Mouse (Mus musculus) testis, adult 10 weeks (tissue): ENCODE results near the gene Gm11565. TPM values are rescaled to one million over a fixed set of nuclear protein-coding genes. Genes with fewer than 3 reads are reported as not detected.

Experiments used
- polyA plus RNA-seq: library from polyadenylated mRNA; stranded (reverse); fragments of 350-450 nt; fragmentation: Illumina TruSeq; extraction: RNeasy Lipid Tissue Mini Kit (QIAGEN cat#74804); gene quantifications from one replicate; pipeline ENCODE4 v1.2.3, GENCODE M21; 2014; ENCODE audit warnings: low read depth, low replicate concordance

Gene Gm11565
- 0.49 TPM for polyA plus RNA-seq

GRCm38 (mm10) chr11:99914451-99914850, at the start of gene Gm11565:
Gm11565 (plus strand) TSS chr11:99914751.

GRCm38 (mm10) chr11:99873089-99873488, 41.5 kb upstream of the Gm11565 start, which contains the start of gene Krtap9-1:
Krtap9-1 (plus strand) TSS chr11:99873389.

GRCm38 (mm10) chr11:99878887-99879286, 35.7 kb upstream of the Gm11565 start, which contains the start of gene Gm11567:
Gm11567 (plus strand) TSS chr11:99879187.

DNA sequence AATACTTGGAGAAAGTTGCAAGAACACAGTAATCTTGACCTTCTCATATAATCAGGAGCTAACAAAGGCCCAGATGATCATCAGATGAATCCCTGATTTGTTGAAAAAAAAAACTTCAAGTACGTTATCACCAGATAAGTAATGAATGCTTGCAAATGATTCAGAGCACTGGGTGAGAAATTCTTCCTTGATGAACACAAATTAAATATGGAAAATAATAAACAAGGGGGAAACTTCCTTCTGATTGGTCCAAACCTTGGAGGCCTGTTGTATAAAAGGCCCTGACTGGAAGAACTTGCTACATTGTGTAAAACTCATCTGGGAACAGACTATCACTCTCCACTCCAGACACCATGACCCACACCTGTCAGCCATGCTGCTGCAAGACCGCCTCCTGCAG, 6.9 kb upstream of the Gm11565 start, which contains the start of gene Krtap31-1:
Gene Krtap31-1, plus strand, starts transcription at position 301 of the 400 bp plus-strand sequence.

DNA sequence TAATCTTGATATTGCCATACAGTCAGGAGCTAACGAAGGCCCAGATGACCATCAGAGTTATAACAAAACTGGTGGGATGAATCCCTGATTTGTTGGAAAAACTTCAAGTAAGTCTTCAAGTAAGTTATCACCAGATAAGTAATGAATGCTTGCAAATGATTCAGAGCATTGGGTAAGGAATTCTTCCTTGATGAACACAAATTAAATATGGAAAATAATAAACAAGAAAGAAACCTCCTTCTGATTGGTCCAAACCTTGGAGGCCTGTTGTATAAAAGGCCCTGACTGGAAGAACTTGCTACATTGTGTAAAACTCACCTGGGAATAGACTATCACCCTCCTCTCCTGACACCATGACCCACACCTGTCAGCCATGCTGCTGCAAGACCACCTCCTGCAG, 21.4 kb downstream of the Gm11565 start, which contains the start of gene Krtap31-2:
Gene Krtap31-2, plus strand, starts transcription at position 301 of the 400 bp plus-strand sequence.

GRCm38 (mm10) chr11:99948175-99948574, 33.6 kb downstream of the Gm11565 start, which contains the start of gene Krtap9-5:
Krtap9-5 (plus strand) TSS chr11:99948475.

Other genes with a start within 250 kb of the Gm11565 start
- not detected for gene Krtap4-6, start 248.8 kb upstream of the Gm11565 start, polyA plus RNA-seq
- not detected for gene Gm14190, start 224.0 kb upstream of the Gm11565 start, polyA plus RNA-seq
- not detected for gene Gm14180, start 180.5 kb upstream of the Gm11565 start, polyA plus RNA-seq
- gene Gm11595, start 141.8 kb upstream of the Gm11565 start, polyA plus RNA-seq, result not detected
- not detected for gene Krtap4-8, start 134.0 kb upstream of the Gm11565 start, polyA plus RNA-seq
- not detected for gene Krtap4-9, start 129.6 kb upstream of the Gm11565 start, polyA plus RNA-seq
- gene Gm11596, start 121.3 kb upstream of the Gm11565 start, polyA plus RNA-seq, result not detected
- not detected for gene Gm11569, start 115.8 kb upstream of the Gm11565 start, polyA plus RNA-seq
- not detected for gene Gm11554, start 110.3 kb upstream of the Gm11565 start, polyA plus RNA-seq
- gene Krtap4-13, start 104.9 kb upstream of the Gm11565 start, polyA plus RNA-seq, result not detected
- not detected for gene Gm11564, start 99.1 kb upstream of the Gm11565 start, polyA plus RNA-seq
- not detected for gene 2300003K06Rik, start 76.7 kb upstream of the Gm11565 start, polyA plus RNA-seq
- not detected for gene Krtap4-16, start 63.1 kb upstream of the Gm11565 start, polyA plus RNA-seq
- gene Gm11568, start 56.8 kb upstream of the Gm11565 start, polyA plus RNA-seq, result not detected
- gene Gm11559, start 50.3 kb upstream of the Gm11565 start, polyA plus RNA-seq, result not detected
- gene Krtap9-1, start 41.4 kb upstream of the Gm11565 start, polyA plus RNA-seq, result not detected
- not detected for gene Gm11567, start 35.6 kb upstream of the Gm11565 start, polyA plus RNA-seq
- not detected for gene Krtap31-1, start 6.8 kb upstream of the Gm11565 start, polyA plus RNA-seq
- not detected for gene Krtap31-2, start 21.5 kb downstream of the Gm11565 start, polyA plus RNA-seq
- gene Krtap9-5, start 33.7 kb downstream of the Gm11565 start, polyA plus RNA-seq, result not detected
- gene Krtap29-1, start 64.3 kb downstream of the Gm11565 start, polyA plus RNA-seq, result not detected
- not detected for gene Krtap16-1, start 71.8 kb downstream of the Gm11565 start, polyA plus RNA-seq
- gene Krtap17-1, start 79.2 kb downstream of the Gm11565 start, polyA plus RNA-seq, result not detected
- gene Krt33a, start 101.5 kb downstream of the Gm11565 start, polyA plus RNA-seq, result not detected
- not detected for gene Krt33b, start 115.1 kb downstream of the Gm11565 start, polyA plus RNA-seq
- not detected for gene Krt34, start 126.8 kb downstream of the Gm11565 start, polyA plus RNA-seq
- gene Krt31, start 135.8 kb downstream of the Gm11565 start, polyA plus RNA-seq, result not detected
- gene Krt32, start 173.5 kb downstream of the Gm11565 start, polyA plus RNA-seq, result not detected
- gene Krt35, start 181.5 kb downstream of the Gm11565 start, polyA plus RNA-seq, result not detected
- not detected for gene Krt36, start 190.9 kb downstream of the Gm11565 start, polyA plus RNA-seq
- not detected for gene Krt13, start 206.8 kb downstream of the Gm11565 start, polyA plus RNA-seq
- gene Krt15, start 221.2 kb downstream of the Gm11565 start, polyA plus RNA-seq, result not detected
- gene Krt19, start 233.9 kb downstream of the Gm11565 start, polyA plus RNA-seq, result not detected